Mouse (Mus musculus): ENCODE results near the gene Acot7. TPM values are rescaled to one million over a fixed set of nuclear protein-coding genes. Genes with fewer than 3 reads are reported as not detected.
A peak's percentile ranks its signal among the peaks of the same experiment; 100 is the strongest.

Acot7 gene
- polyA plus RNA-seq, 1 experiment from 2014 or later = 63.4 TPM

- WGBS = 3% methylated on average over 26 of the region's 26 CpGs
- peak within 1 kb of the TSS; percentile 80 for H3K9ac ChIP-seq
- peak within 1 kb of the TSS; percentile 47 for H3K4me3 ChIP-seq
- H3K27me3 ChIP-seq (replicated peaks) = peaks cover 33% of the 10 kb centered on the region
- peak within 1 kb of the TSS; percentile 84 for H3K4me2 ChIP-seq
- peaks cover 40% of the 10 kb centered on the region for H3K4me1 ChIP-seq (replicated peaks)
- H3K9me3 ChIP-seq (replicated peaks) = no peaks in the 10 kb centered on the region
- ATAC-seq (ENCODE audit: insufficient number of reproducible peaks, low FRiP score) = peak; percentile 51
- H3K36me3 ChIP-seq = no peaks in the 10 kb centered on the region
- peak within 1 kb of the TSS; percentile 97 for H3K27ac ChIP-seq (ENCODE audit: poor library complexity, severe bottlenecking)
Observed at GRCm38 (mm10) chr4:152318517-152319234, 140.7 kb downstream of the Acot7 start, which contains the start of gene Rnf207. Rnf207 (minus strand) TSS chr4:152318993.

Other genes with a start within 250 kb of the Acot7 start
- gene Dnajc11, start 244.4 kb upstream of the Acot7 start, polyA plus RNA-seq (2016; fragmentation: Nextera tagmentation; extraction: Ambion mirVana) = 61.1 and 63.8 TPM in 2 replicates
- gene Thap3, start 189.1 kb upstream of the Acot7 start, polyA plus RNA-seq (2016; fragmentation: Nextera tagmentation; extraction: Ambion mirVana) = 25.2 and 26.6 TPM in 2 replicates
- gene Phf13, start 181.9 kb upstream of the Acot7 start, polyA plus RNA-seq (2016; fragmentation: Nextera tagmentation; extraction: Ambion mirVana) = 26.7 and 27.0 TPM in 2 replicates
- gene Klhl21, start 169.3 kb upstream of the Acot7 start, polyA plus RNA-seq (2016; fragmentation: Nextera tagmentation; extraction: Ambion mirVana) = 41.0 and 41.4 TPM in 2 replicates
- gene Zbtb48, start 150.5 kb upstream of the Acot7 start, polyA plus RNA-seq (2016; fragmentation: Nextera tagmentation; extraction: Ambion mirVana) = 13.9 and 15.1 TPM in 2 replicates
- 0.06 and 0.13 TPM in 2 replicates for gene Tas1r1, start 139.6 kb upstream of the Acot7 start, polyA plus RNA-seq (2016; fragmentation: Nextera tagmentation; extraction: Ambion mirVana)
- gene Nol9, start 138.8 kb upstream of the Acot7 start, polyA plus RNA-seq (2016; fragmentation: Nextera tagmentation; extraction: Ambion mirVana) = 23.1 and 25.8 TPM in 2 replicates
- 13.6 and 14.1 TPM in 2 replicates for gene Plekhg5, start 105.6 kb upstream of the Acot7 start, polyA plus RNA-seq (2016; fragmentation: Nextera tagmentation; extraction: Ambion mirVana)
- gene Tnfrsf25, start 62.2 kb upstream of the Acot7 start, polyA plus RNA-seq (2016; fragmentation: Nextera tagmentation; extraction: Ambion mirVana) = 0.86 and 1.1 TPM in 2 replicates
- gene Espn, start 25.8 kb upstream of the Acot7 start, polyA plus RNA-seq (2016; fragmentation: Nextera tagmentation; extraction: Ambion mirVana) = 1.3 and 1.6 TPM in 2 replicates
- gene Hes2, start 19.3 kb upstream of the Acot7 start, polyA plus RNA-seq (2016; fragmentation: Nextera tagmentation; extraction: Ambion mirVana) = not detected in 2 replicates
- 11.9 and 14.0 TPM in 2 replicates for gene Gpr153, start 96.1 kb downstream of the Acot7 start, polyA plus RNA-seq (2016; fragmentation: Nextera tagmentation; extraction: Ambion mirVana)
- not detected in 2 replicates for gene Hes3, start 113.5 kb downstream of the Acot7 start, polyA plus RNA-seq (2016; fragmentation: Nextera tagmentation; extraction: Ambion mirVana)
- gene Icmt, start 119.1 kb downstream of the Acot7 start, polyA plus RNA-seq (2016; fragmentation: Nextera tagmentation; extraction: Ambion mirVana) = 24.0 and 25.4 TPM in 2 replicates
- gene Rnf207, start 140.9 kb downstream of the Acot7 start, polyA plus RNA-seq (2016; fragmentation: Nextera tagmentation; extraction: Ambion mirVana) = 56.5 and 62.1 TPM in 2 replicates
- 278 and 280 TPM in 2 replicates for gene Rpl22, start 147.6 kb downstream of the Acot7 start, polyA plus RNA-seq (2016; fragmentation: Nextera tagmentation; extraction: Ambion mirVana)
- gene Chd5, start 160.5 kb downstream of the Acot7 start, polyA plus RNA-seq (2016; fragmentation: Nextera tagmentation; extraction: Ambion mirVana) = 0.08 TPM in 1 of 2 replicates, not detected in the other